Mouse (Mus musculus) CH12.LX (cell line): ENCODE measurements around the gene 2310030G06Rik. TPM values are rescaled to one million over a fixed set of nuclear protein-coding genes. Genes with fewer than 3 reads are reported as not detected.

Experiments
- DNase-seq: peaks from one replicate; pipeline ENCODE4 v3.0.0-alpha.2; 2013; ENCODE audit errors: extremely low read depth
- H3K27ac ChIP-seq: 2 replicates; pipeline ENCODE4 v1.5.1; 2012; ENCODE audit warnings: low read depth, mild to moderate bottlenecking, control low read depth, moderate library complexity; ENCODE audit not compliant: insufficient read depth
- H3K27me3 ChIP-seq: replicated peaks from 2 replicates; pipeline ENCODE3; 2012; ENCODE audit warnings: inconsistent platforms
- H3K36me3 ChIP-seq, 2 experiments: replicated peaks in 1 of 2; 2 replicates each; pipeline versions ENCODE3 to v1.6.1; 2012; ENCODE audit warnings: inconsistent platforms in 1 of 2, low read length in 1 of 2, mild to moderate bottlenecking in 1 of 2, mixed read lengths in 1 of 2, moderate library complexity in 1 of 2; ENCODE audit not compliant: control insufficient read depth in 1 of 2, insufficient read depth in 1 of 2
- H3K4me1 ChIP-seq, 2 experiments: 2 replicates each; pipeline ENCODE4 v1.6.1; 2012; ENCODE audit warnings: inconsistent platforms in 1 of 2, moderate library complexity in 1 of 2; ENCODE audit not compliant: insufficient read depth in 2 of 2, control insufficient read depth in 1 of 2
- H3K4me2 ChIP-seq: 2 replicates; pipeline ENCODE4 v1.6.1; 2012; ENCODE audit warnings: low read depth, mild to moderate bottlenecking, control low read depth; ENCODE audit not compliant: poor library complexity, insufficient read depth, severe bottlenecking
- H3K4me3 ChIP-seq, 3 experiments: fragments of 150-350 bp in 1 of 3; sonication (generic) in 1 of 3; replicated peaks in 1 of 3; 2 replicates each; pipeline versions ENCODE3 to v1.5.1; 2011 to 2012; ENCODE audit warnings: low read depth in 2 of 3, low read length in 2 of 3, mild to moderate bottlenecking in 2 of 3, moderate library complexity in 2 of 3, control low read depth in 1 of 3, improper control_type of control experiment in 1 of 3, inconsistent platforms in 1 of 3, mixed read lengths in 1 of 3; ENCODE audit not compliant: poor library complexity in 1 of 3
- H3K79me2 ChIP-seq: replicated peaks from 2 replicates; pipeline ENCODE4 v1.6.1; 2012; ENCODE audit warnings: mild to moderate bottlenecking, moderate library complexity; ENCODE audit not compliant: control insufficient read depth, poor library complexity, insufficient read depth, severe bottlenecking; ENCODE audit errors: extremely low read depth
- H3K9ac ChIP-seq: 2 replicates; pipeline ENCODE4 v1.6.1; 2012; ENCODE audit warnings: low read depth, mild to moderate bottlenecking, control low read depth, moderate library complexity; ENCODE audit not compliant: insufficient read depth
- H3K9me3 ChIP-seq: replicated peaks from 2 replicates; pipeline ENCODE3; 2012; ENCODE audit warnings: low read length, inconsistent platforms, mixed read lengths
- CHD1 ChIP-seq: IDR thresholded peaks from 2 replicates; pipeline ENCODE4 v1.6.1; 2012; ENCODE audit warnings: low read depth, low read length, improper control_type of control experiment, inconsistent platforms
- CHD2 ChIP-seq: IDR thresholded peaks from 2 replicates; pipeline ENCODE4 v1.6.1; 2011; ENCODE audit warnings: low read length, improper control_type of control experiment
- E2F4 ChIP-seq: IDR thresholded peaks from 2 replicates; pipeline ENCODE4 v1.6.1; 2011; ENCODE audit warnings: low read depth, low read length, improper control_type of control experiment; ENCODE audit not compliant: insufficient replicate concordance
- EP300 ChIP-seq: IDR thresholded peaks from 2 replicates; pipeline ENCODE4 v1.6.1; 2011; ENCODE audit warnings: low read length, improper control_type of control experiment
- ETS1 ChIP-seq: conservative IDR thresholded peaks from 2 replicates; pipeline ENCODE4 v1.6.1; 2012; ENCODE audit warnings: low read depth, mild to moderate bottlenecking, inconsistent platforms, low read length, improper control_type of control experiment, moderate library complexity
- GABPA ChIP-seq: IDR thresholded peaks from 2 replicates; pipeline ENCODE4 v1.6.1; 2012; ENCODE audit warnings: low read depth, low read length, improper control_type of control experiment, inconsistent platforms; ENCODE audit not compliant: insufficient replicate concordance
- HCFC1 ChIP-seq: IDR thresholded peaks from 2 replicates; pipeline ENCODE4 v1.6.1; 2012; ENCODE audit warnings: low read depth, mild to moderate bottlenecking, inconsistent platforms, low read length, improper control_type of control experiment
- JUND ChIP-seq: conservative IDR thresholded peaks from 2 replicates; pipeline ENCODE4 v1.6.1; 2011; ENCODE audit warnings: low read depth, low read length, improper control_type of control experiment
- KAT2A ChIP-seq: IDR thresholded peaks from 2 replicates; pipeline ENCODE4 v1.6.1; 2012; ENCODE audit warnings: low read length, improper control_type of control experiment, inconsistent platforms; ENCODE audit not compliant: insufficient replicate concordance
- MAFK ChIP-seq: IDR thresholded peaks from 2 replicates; pipeline ENCODE4 v1.6.1; 2011; ENCODE audit warnings: low read length, improper control_type of control experiment; ENCODE audit not compliant: insufficient replicate concordance
- MAX ChIP-seq: IDR thresholded peaks from 2 replicates; pipeline ENCODE4 v1.6.1; 2011; ENCODE audit warnings: low read length, improper control_type of control experiment
- MEF2A ChIP-seq: IDR thresholded peaks from 2 replicates; pipeline ENCODE4 v1.6.1; 2014; ENCODE audit warnings: low read depth, mild to moderate bottlenecking, inconsistent platforms, low read length, improper control_type of control experiment, borderline replicate concordance
- MXI1 ChIP-seq: IDR thresholded peaks from 2 replicates; pipeline ENCODE4 v1.6.1; 2011; ENCODE audit warnings: mild to moderate bottlenecking, low read depth, low read length, improper control_type of control experiment
- MYC ChIP-seq: IDR thresholded peaks from 2 replicates; pipeline ENCODE4 v1.6.1; 2011; ENCODE audit warnings: low read depth, mild to moderate bottlenecking, improper control_type of control experiment, low read length
- PAX5 ChIP-seq: IDR thresholded peaks from 2 replicates; pipeline ENCODE4 v1.6.1; 2012; ENCODE audit warnings: low read length, inconsistent platforms, mixed read lengths
- POLR2A ChIP-seq: IDR thresholded peaks from 2 replicates; pipeline ENCODE4 v1.6.1; 2011; ENCODE audit warnings: low read depth, mild to moderate bottlenecking, improper control_type of control experiment, low read length
- RCOR1 ChIP-seq: conservative IDR thresholded peaks from 2 replicates; pipeline ENCODE4 v1.6.1; 2012; ENCODE audit warnings: low read depth, mild to moderate bottlenecking, inconsistent platforms, low read length, improper control_type of control experiment
- UBTF ChIP-seq: IDR thresholded peaks from 2 replicates; pipeline ENCODE4 v1.6.1; 2012; ENCODE audit warnings: low read depth, mild to moderate bottlenecking, inconsistent platforms, low read length, improper control_type of control experiment, moderate library complexity
- USF1 ChIP-seq: IDR thresholded peaks from 2 replicates; pipeline ENCODE4 v1.6.1; 2014; ENCODE audit warnings: low read depth, mild to moderate bottlenecking, inconsistent platforms, low read length, improper control_type of control experiment
- ZKSCAN1 ChIP-seq: IDR thresholded peaks from 2 replicates; pipeline ENCODE4 v1.6.1; 2012; ENCODE audit warnings: low read depth, inconsistent platforms, low read length, improper control_type of control experiment, borderline replicate concordance
- ZMIZ1 ChIP-seq: IDR thresholded peaks from 2 replicates; pipeline ENCODE4 v1.6.1; 2012; ENCODE audit warnings: low read depth, mild to moderate bottlenecking, inconsistent platforms, low read length, improper control_type of control experiment
- ZNF384 ChIP-seq: IDR thresholded peaks from 2 replicates; pipeline ENCODE4 v1.6.1; 2012; ENCODE audit warnings: low read depth, low read length, improper control_type of control experiment, inconsistent platforms
- dilution Hi-C: fragments of 300-500 bp; cut with MboI; formaldehyde crosslinking; loops from 2 replicates; pipeline ENCODE4 v1.14.3; 2020; ENCODE audit warnings: low sequenced_read_pairs; ENCODE audit not compliant: extremely low pct_unique_long_range_greater_than_20kb, extremely low pct_ligation_motif_present
- in situ Hi-C: fragments of 300-500 bp; cut with MboI; formaldehyde crosslinking; loops from 3 replicates; pipeline ENCODE4 v1.14.3; 2019; ENCODE audit warnings: low sequenced_read_pairs, low pct_ligation_motif_present, low pct_unique_long_range_greater_than_20kb, mixed read lengths
- polyA plus RNA-seq: library from polyadenylated mRNA; unstranded; fragments of >175 nt; gene quantifications from 2 replicates; pipeline ENCODE4 v1.2.1, GENCODE M21; 2012; ENCODE audit warnings: low read depth; ENCODE audit not compliant: insufficient read length
- total RNA-seq, 2 experiments: library from RNA; depleted of rRNA; stranded (reverse); fragments of 300-350 nt in 1 of 2; fragments of >200 nt in 1 of 2; gene quantifications; 2 replicates each; pipeline ENCODE4 v1.2.3; 2012 to 2014

2310030G06Rik gene
- total and polyA plus RNA-seq, 3 experiments, result not detected

GRCm38 (mm10) chr9:50704907-50705306, 41.4 kb downstream of the 2310030G06Rik start:
- dilution Hi-C loops, result no loop called here

GRCm38 (mm10) chr9:50700921-50701691, 45.2 kb downstream of the 2310030G06Rik start:
- Histone ChIP-seq H3K27ac (no peak overlapping the region), H3K4me2 (no peak overlapping the region), H3K27me3 (peaks cover 40% of the 10 kb centered on the region), H3K4me3 (no peak overlapping the region), H3K79me2 (no peaks in the 10 kb centered on the region), H3K36me3 (no peaks in the 10 kb centered on the region), H3K9me3 (no peaks in the 10 kb centered on the region), H3K9ac (no peak overlapping the region), H3K4me1 (peaks cover 0 to 5% of the 10 kb centered on the region in 2 experiments; a peak in 2 of 4 replicates)
- DNase-seq, result no peak
- dilution Hi-C loops (no loop called here), in situ Hi-C loops (no loop called here)
- TF ChIP-seq ZMIZ1 (no peak), E2F4 (no peak), CHD1 (no peak), USF1 (no peak), HCFC1 (no peak), CHD2 (no peak), RCOR1 (no peak), POLR2A (no peak), ETS1 (no peak), GABPA (no peak), ZKSCAN1 (no peak), UBTF (no peak), KAT2A (no peak), ZNF384 (no peak), MYC (no peak), MXI1 (no peak), MAFK (no peak)

More at GRCm38 (mm10) chr9:50704907-50705306, 41.4 kb downstream of the 2310030G06Rik start:
- Histone ChIP-seq H3K9ac (no peak overlapping the region), H3K4me1 (no peaks in the 10 kb centered on the region), H3K27me3 (peaks cover 16% of the 10 kb centered on the region), H3K4me2 (no peak overlapping the region), H3K36me3 (no peaks in the 10 kb centered on the region), H3K9me3 (no peaks in the 10 kb centered on the region), H3K27ac (no peak overlapping the region), H3K79me2 (no peaks in the 10 kb centered on the region), H3K4me3 (no peak overlapping the region)
- no peak for TF ChIP-seq JUND
- no peak for TF ChIP-seq ZNF384
- TF ChIP-seq MAX, result no peak
- TF ChIP-seq MEF2A, result no peak
- no peak for TF ChIP-seq POLR2A
- TF ChIP-seq USF1, result no peak
- TF ChIP-seq PAX5, result no peak
- TF ChIP-seq MYC, result no peak
- TF ChIP-seq CHD1, result no peak
- TF ChIP-seq HCFC1, result no peak
- no peak for TF ChIP-seq EP300
- in situ Hi-C loops, result no loop called here
- no peak for DNase-seq
